Mouse (Mus musculus): ENCODE measurements around the gene Atl3. TPM values are rescaled to one million over a fixed set of nuclear protein-coding genes. Genes with fewer than 3 reads are reported as not detected.

The Atl3 gene
- polyA plus RNA-seq, 1 experiment from 2014 or later, result 6.7 TPM

DNA sequence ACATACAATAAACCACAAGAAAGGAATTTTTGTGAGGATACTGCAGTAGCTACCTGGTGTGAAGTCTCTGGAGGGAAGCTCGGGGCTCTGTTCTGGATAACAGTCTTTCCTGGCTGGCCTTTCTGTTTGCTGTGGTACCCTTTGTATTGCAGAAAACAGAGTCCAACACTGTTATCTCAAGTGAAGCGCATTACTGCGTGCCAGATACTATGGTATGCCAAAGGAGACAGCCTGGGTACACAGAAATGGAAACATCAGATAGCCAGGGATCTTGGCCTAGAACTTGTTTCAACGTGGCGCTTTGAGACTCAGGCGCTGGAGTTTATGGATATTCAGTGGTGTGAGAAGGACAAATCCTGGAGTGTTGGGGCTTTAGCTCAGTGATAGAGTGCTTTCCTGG, 91.9 kb downstream of the Atl3 start:
- no peak for ATAC-seq
- Histone ChIP-seq H3K27ac (ENCODE audit: low read length) (no peak overlapping the region), H3K27me3 (replicated peaks; ENCODE audit: control insufficient read depth, insufficient read depth, low read length) (no peaks in the 10 kb centered on the region), H3K4me3 (replicated peaks; ENCODE audit: low read length) (no peak overlapping the region), H3K36me3 (ENCODE audit: control insufficient read depth, insufficient read depth) (no peaks in the 10 kb centered on the region), H3K9ac (replicated peaks; ENCODE audit: low read depth, low read length) (no peak overlapping the region), H3K4me1 (replicated peaks; ENCODE audit: control insufficient read depth, insufficient read depth, low read length) (no peaks in the 10 kb centered on the region), H3K4me2 (ENCODE audit: low read length) (no peak overlapping the region), H3K9me3 (ENCODE audit: control insufficient read depth, low read length) (no peaks in the 10 kb centered on the region)
- 93% methylated on average over 6 of the region's 6 CpGs for WGBS

Other genes starting within 250 kb of the Atl3 start
- gene Rcor2, start 226.7 kb upstream of the Atl3 start, polyA plus RNA-seq (2015; fragmentation: Nextera tagmentation; extraction: Ambion mirVana), result 45.8 and 49.2 TPM in 2 replicates
- 41.2 and 43.8 TPM in 2 replicates for gene Mark2, start 152.2 kb upstream of the Atl3 start, polyA plus RNA-seq (2015; fragmentation: Nextera tagmentation; extraction: Ambion mirVana)
- gene Spindoc, start 111.0 kb upstream of the Atl3 start, polyA plus RNA-seq (2015; fragmentation: Nextera tagmentation; extraction: Ambion mirVana), result 35.8 and 39.4 TPM in 2 replicates
- 22.8 and 25.8 TPM in 2 replicates for gene 2700081O15Rik, start 76.4 kb upstream of the Atl3 start, polyA plus RNA-seq (2015; fragmentation: Nextera tagmentation; extraction: Ambion mirVana)
- gene Rtn3, start 10.8 kb upstream of the Atl3 start, polyA plus RNA-seq (2015; fragmentation: Nextera tagmentation; extraction: Ambion mirVana), result 550 and 563 TPM in 2 replicates
- gene Pla2g16, start 63.4 kb downstream of the Atl3 start, polyA plus RNA-seq (2015; fragmentation: Nextera tagmentation; extraction: Ambion mirVana), result 3.3 and 4.5 TPM in 2 replicates
- 0.16 TPM in 1 of 2 replicates, not detected in the other for gene Lgals12, start 113.2 kb downstream of the Atl3 start, polyA plus RNA-seq (2015; fragmentation: Nextera tagmentation; extraction: Ambion mirVana)
- gene Hrasls5, start 118.5 kb downstream of the Atl3 start, polyA plus RNA-seq (2015; fragmentation: Nextera tagmentation; extraction: Ambion mirVana), result not detected in 2 replicates
- gene Slc22a19, start 217.3 kb downstream of the Atl3 start, polyA plus RNA-seq (2015; fragmentation: Nextera tagmentation; extraction: Ambion mirVana), result not detected in 2 replicates